Mouse (Mus musculus) gastrocnemius, adult 18-20 months (tissue): Measurements from ENCODE around the gene Irs1. TPM values are rescaled to one million over a fixed set of nuclear protein-coding genes. Genes with fewer than 3 reads are reported as not detected.
A peak's percentile ranks its signal among the peaks of the same experiment; 100 is the strongest.

Experiments used
- DNase-seq: peaks from one replicate; pipeline ENCODE4 v3.0.0; 2021; ENCODE audit warnings: low spot score
- total RNA-seq, 2 experiments: library from RNA; stranded (reverse); gene quantifications; 2 replicates each; pipeline ENCODE4 v1.2.3; 2021

Irs1 gene
- total RNA-seq, 2 experiments from 2014 or later, result 38.6 to 43.9 TPM

- DNase-seq, result peak; percentile 25
These were observed 1.9 kb downstream of the Irs1 start for GRCm38 (mm10) chr1:82289116-82289989.

GRCm38 (mm10) chr1:82288421-82288990 lies 2.7 kb downstream of the Irs1 start:
- peak; percentile 47 for DNase-seq

- peak; percentile 15 for DNase-seq
These were observed 3.4 kb downstream of the Irs1 start for GRCm38 (mm10) chr1:82287776-82288325.

DNA sequence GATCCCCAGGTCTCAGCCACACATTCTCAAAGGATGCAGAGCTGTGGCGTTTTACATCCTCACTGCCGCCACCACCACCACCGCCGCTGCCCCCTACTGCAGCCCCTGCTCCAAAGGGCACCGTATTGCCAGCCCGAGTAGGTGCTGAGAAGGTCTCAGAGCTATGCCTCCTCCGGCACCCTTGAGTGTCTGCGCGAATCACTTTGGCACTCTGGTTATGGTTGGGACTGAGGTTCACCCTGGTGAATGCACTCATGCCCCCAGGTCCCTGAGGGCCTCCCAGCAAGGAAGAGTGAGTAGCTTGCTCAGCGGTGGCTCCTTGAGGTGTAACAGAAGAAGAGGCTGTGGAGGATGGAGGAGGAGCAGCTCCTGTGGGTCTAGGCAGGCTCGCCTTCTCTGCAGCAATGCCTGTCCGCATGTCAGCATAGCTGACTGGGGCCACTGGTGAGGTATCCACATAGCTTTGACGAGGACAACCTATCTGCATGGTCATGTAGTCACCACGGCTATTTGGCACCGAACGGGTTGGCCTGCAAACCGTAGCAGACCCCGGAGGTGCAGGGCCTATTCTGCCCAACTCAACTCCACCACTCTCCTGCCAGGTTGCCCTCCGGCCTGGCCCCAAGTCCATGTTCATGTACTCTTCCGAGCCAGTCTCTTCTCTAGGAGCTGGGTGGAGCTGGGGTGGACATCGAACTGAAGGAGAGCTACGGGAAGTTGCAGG lies 4.0 kb downstream of the Irs1 start:
- peak; percentile 41 for DNase-seq

GRCm38 (mm10) chr1:82286190-82287051 lies 4.8 kb downstream of the Irs1 start:
- DNase-seq, result peak; percentile 40

DNA sequence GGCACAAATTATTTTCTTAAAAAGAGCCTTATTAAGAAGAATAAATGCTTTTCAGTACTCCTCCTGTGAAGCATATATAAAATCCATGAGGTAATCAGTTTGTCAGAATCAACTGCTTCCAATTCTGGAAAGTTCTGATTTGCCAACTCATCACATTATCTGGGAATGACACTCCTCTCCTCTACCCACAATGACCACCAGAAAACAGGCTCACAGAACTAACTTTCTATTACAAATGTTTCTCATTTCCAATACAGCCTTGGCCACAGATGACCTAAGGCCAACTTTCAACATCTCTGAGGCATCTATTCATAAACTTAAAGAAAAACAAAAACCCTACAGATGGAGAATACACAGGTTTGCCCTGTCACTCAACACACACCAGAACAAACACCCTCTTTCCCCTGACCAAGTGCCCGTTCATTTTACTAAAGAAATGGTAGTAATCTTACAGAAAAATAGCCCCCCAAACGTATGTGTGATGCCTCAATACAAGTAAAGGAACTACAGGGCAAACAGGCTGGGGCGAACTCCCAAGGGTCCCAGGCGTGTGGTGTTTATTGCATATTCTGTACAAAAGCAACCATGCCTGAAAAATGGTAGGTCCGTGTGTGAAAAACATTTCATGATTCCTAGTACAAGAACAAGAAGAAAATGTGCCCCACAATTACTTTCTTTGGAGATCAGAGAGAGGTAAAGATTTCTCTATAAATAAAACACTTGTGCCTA lies 5.6 kb downstream of the Irs1 start:
- peak; percentile 19 for DNase-seq

DNA sequence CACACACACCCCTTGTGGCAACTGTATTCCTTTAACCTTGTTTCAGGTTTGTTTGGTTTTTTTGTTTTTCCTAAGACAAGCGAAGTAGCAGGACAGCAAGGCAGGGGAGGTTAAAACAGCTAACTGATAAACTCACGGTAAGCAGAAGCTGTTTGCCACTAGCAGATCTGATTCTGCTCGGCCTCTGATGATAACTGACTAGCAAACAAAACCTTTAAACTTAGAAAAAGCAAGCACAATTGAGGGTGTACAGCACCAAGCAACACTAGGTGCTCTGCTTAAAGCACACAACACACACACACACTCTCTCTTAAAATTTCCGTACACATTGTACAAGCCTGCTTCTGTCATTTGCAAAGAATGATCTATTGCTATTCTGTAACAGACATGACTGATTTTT lies 6.8 kb downstream of the Irs1 start:
- no peak for DNase-seq

- no peak for DNase-seq
These were observed 7.3 kb downstream of the Irs1 start for GRCm38 (mm10) chr1:82283901-82284301.

DNA sequence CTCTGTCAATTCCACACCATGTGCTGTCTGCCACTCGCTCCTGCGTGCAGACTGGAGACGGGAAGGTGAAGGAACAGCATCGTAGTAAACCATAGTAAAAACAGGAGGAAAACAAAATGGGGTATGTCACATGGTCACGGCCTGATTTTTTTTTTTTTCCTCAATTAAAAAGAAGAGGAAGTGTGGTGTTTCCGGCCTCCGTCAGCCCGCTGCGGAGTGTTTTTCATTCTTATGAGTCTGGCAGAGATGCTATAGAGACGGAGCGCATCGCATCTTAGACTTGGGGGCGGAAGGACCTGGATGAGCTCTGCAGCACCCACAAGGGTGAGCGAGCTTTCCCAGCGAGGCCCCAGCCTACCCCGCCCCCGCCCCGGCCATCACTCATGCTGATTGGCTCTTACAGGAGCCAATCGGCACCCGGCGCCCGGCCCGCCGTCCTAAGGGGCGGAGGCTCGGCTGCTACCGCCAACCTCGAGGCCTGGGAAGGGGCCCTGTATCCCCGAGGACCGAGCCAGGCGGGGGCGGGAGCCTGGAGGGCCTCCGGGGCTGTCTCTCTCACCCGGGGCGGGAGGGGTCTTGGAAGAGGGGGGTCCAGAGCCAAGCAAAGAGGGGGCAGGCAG lies 8.1 kb downstream of the Irs1 start:
- peak; percentile 88 for DNase-seq

- peak; percentile 40 for DNase-seq
These were observed 9.4 kb downstream of the Irs1 start for GRCm38 (mm10) chr1:82281823-82282222.

GRCm38 (mm10) chr1:82279768-82280167 lies 11.4 kb downstream of the Irs1 start:
- DNase-seq, result no peak

DNA sequence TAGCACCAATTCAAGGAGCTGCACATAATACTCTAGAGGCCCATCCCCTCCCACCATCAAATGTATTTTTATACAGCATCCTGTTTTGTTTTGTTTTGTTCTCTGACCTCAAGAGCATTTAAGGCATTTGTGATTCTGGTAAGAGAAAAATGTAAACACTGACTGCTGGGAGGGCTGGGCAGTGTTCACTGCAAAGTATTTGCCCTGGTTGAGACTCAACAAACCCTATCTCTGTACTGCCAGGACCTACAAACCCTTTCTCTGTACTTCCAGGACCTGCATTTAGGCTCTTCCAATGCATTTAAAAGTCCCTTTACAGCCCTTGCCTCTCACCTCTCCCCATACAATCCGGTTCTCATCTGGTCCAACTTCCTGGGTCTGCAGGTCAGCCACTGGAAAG lies 16.9 kb downstream of the Irs1 start:
- no peak for DNase-seq

DNA sequence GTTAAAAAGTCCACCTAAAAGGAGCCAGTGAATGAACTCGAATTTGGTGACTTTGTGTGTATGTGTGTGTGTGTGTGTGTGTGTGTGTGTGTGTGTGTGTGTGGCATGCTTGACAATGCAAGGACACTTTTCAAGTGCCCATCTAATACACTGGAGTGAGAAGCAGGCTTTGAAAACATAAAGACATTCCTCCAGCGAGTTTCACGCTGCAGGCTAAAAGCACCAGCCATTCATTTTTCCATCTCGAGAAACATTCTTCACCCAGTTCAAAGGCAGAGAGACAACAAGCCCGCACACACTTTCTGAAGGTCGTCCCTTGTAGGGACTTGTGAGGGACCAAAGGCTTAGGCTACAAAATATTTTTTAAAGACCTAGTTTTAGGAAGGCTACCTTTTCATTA lies 17.7 kb downstream of the Irs1 start:
- no peak for DNase-seq

- DNase-seq, result no peak
These were observed 19.0 kb downstream of the Irs1 start for GRCm38 (mm10) chr1:82272231-82272630.

DNA sequence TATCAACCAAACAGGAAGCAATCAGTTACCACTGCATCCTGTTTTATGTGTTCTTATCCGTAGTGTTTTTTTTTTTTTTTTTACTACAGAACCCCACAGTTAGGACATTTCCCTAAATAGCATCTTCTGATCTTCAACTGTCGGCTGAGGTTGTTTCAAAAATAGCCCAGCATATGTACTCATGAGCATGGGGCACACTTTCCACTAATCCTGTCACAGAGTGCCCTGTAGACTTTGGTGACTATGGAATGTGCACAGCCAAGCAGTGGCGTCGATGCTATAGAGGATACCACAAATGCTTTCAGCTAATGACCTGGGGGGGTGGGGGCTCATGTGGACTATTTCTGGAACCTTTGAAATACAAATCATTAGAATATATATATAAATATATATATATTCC lies 23.7 kb downstream of the Irs1 start:
- no peak for DNase-seq

GRCm38 (mm10) chr1:82262331-82262730 lies 28.9 kb downstream of the Irs1 start:
- no peak for DNase-seq

- DNase-seq, result no peak
These were observed 29.6 kb downstream of the Irs1 start for GRCm38 (mm10) chr1:82261638-82262037.

GRCm38 (mm10) chr1:82261053-82261618 lies 30.1 kb downstream of the Irs1 start:
- DNase-seq, result no peak

- DNase-seq, result no peak
These were observed 31.2 kb downstream of the Irs1 start for GRCm38 (mm10) chr1:82260055-82260454.

GRCm38 (mm10) chr1:82258331-82258730 lies 32.9 kb downstream of the Irs1 start:
- DNase-seq, result no peak
